ENCODE assay signal across 20 mouse cellular contexts in the genomic region with DNA sequence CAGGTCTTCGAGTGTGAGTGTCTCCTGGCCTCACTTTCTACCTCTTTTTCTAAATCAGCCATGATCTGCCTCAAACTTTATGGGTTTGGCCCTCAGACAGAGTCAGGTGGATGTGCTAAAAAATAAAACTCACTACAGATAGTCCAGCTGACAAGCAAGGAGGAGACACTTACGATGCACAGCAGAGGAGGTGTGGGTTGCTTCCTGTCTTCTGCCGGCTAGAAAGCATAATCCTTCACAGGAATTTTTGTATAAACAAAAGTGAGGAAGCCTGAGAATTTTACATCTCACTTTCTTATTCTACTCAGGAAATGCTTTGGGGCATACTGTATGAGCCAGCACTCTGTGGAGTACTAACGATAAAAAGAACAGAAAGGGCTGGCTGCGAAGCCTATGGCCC.
"Had no signal": no experiment of that assay in that cellular context is flagged by ENCODE, and none has a peak within 500 bp of the region (broad histone marks: within the 10 kb centered on the region; RNA-seq: fewer than 3 reads in every experiment).

No protein-coding gene starts in this region.

- H3K4me3 ChIP-seq: lung, embryonic 15.5 days; midbrain, embryonic 10.5 days; midbrain, embryonic 12.5 days; myocyte; neural tube, embryonic 13.5 days; neural tube, embryonic 15.5 days had no signal

- H3K4me1 ChIP-seq: lung, embryonic 15.5 days; midbrain, embryonic 10.5 days; midbrain, embryonic 12.5 days; neural tube, embryonic 13.5 days; neural tube, embryonic 15.5 days had no signal

- H3K27me3 ChIP-seq: lung, embryonic 15.5 days; midbrain, embryonic 12.5 days; neural tube, embryonic 13.5 days; neural tube, embryonic 15.5 days had no signal

- H3K9ac ChIP-seq: liver, embryonic 14.5 days; lung, embryonic 15.5 days; midbrain, embryonic 12.5 days; neural tube, embryonic 13.5 days; neural tube, embryonic 15.5 days had no signal

- H3K36me3 ChIP-seq: lung, embryonic 15.5 days; neural tube, embryonic 13.5 days; neural tube, embryonic 15.5 days had no signal

- H3K27ac ChIP-seq: liver, embryonic 14.5 days; lung, embryonic 15.5 days; midbrain, embryonic 10.5 days; midbrain, embryonic 12.5 days; neural tube, embryonic 13.5 days; neural tube, embryonic 15.5 days had no signal

- H3K9me3 ChIP-seq: lung, embryonic 15.5 days; midbrain, embryonic 10.5 days; midbrain, embryonic 12.5 days; neural tube, embryonic 13.5 days; neural tube, embryonic 15.5 days had no signal

- DNase-seq: lung, adult 18-20 months; lung, postnatal 4 days; midbrain, embryonic 14.5 days; retina, postnatal 1 day; right cerebral cortex, adult 18-20 months; right cerebral cortex, postnatal 25 days; right cerebral cortex, postnatal 4 days; spleen, adult 18-20 months; thymus, adult 2 months; thymus, postnatal 25 days; thymus, postnatal 4 days had no signal

- H3K4me2 ChIP-seq: lung, embryonic 15.5 days; midbrain, embryonic 12.5 days; neural tube, embryonic 13.5 days; neural tube, embryonic 15.5 days had no signal

- ATAC-seq: lung, postnatal 0 days; midbrain, embryonic 16.5 days had no signal
